Mouse (Mus musculus): ENCODE results near the gene B3gnt8. TPM values are rescaled to one million over a fixed set of nuclear protein-coding genes. Genes with fewer than 3 reads are reported as not detected.

B3gnt8 gene
- total RNA-seq, 4 experiments from 2014 or later: 0.66 to 2.0 (median 1.7) TPM

- peak; percentile 93 for DNase-seq (ENCODE audit: low spot score in 2 of 2)
Measured at GRCm38 (mm10) chr7:25618865-25619721, 7.4 kb upstream of the B3gnt8 start, which contains the start of gene Dmac2. TSS of gene Dmac2 (plus strand) at chr7:25619414.

- no peak for DNase-seq (ENCODE audit: low spot score in 2 of 2)
Measured at GRCm38 (mm10) chr7:25619722-25619991, 6.8 kb upstream of the B3gnt8 start.

DNA sequence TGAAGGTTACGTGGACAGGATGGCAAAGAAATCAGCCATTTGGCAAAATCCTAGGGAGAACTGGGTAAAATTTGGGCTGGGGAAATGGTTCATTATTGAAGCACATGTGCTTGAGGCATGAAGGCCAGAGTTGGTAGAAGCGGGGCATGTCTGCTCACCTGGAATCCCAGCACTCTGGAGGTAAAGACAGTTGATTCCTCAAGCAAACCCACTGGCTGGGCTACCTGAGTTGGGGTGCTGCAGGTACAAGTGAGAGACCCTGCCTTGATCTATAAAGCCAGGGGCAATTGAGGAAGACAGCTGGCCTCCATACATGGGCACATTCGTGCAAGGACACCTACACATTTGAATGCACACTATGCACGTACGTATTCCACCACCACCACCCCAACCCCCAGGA, 6.4 kb upstream of the B3gnt8 start:
- no peak for DNase-seq (ENCODE audit: low spot score in 2 of 2)

DNA sequence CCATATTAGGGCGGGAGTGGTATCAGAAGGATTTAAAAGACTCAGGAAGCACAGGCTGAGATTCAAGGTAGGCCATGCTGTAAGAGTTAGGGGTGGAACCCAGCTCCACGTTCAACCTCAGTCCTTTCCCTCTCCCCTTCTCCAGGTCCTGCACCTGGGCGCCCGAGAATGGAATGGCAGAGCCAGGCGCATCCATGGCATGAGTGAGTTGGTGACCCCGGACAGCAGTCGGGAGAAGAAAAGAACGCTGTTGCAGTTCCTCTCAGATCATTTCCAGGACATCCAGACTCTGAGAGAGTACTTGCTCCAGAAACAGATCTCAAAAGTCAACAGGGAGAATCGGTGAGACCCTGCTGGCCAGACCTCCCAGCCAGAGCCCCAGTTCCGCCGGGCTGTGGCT, 5.7 kb upstream of the B3gnt8 start:
- no peak for DNase-seq (ENCODE audit: low spot score in 2 of 2)

GRCm38 (mm10) chr7:25623857-25624370, 2.5 kb upstream of the B3gnt8 start:
- DNase-seq (ENCODE audit: low spot score in 2 of 2): no peak

GRCm38 (mm10) chr7:25624851-25625250, 1.6 kb upstream of the B3gnt8 start:
- no peak for DNase-seq (ENCODE audit: low spot score in 2 of 2)

GRCm38 (mm10) chr7:25625594-25626250, 732 bp upstream of the B3gnt8 start:
- DNase-seq (ENCODE audit: low spot score in 2 of 2): no peak

DNA sequence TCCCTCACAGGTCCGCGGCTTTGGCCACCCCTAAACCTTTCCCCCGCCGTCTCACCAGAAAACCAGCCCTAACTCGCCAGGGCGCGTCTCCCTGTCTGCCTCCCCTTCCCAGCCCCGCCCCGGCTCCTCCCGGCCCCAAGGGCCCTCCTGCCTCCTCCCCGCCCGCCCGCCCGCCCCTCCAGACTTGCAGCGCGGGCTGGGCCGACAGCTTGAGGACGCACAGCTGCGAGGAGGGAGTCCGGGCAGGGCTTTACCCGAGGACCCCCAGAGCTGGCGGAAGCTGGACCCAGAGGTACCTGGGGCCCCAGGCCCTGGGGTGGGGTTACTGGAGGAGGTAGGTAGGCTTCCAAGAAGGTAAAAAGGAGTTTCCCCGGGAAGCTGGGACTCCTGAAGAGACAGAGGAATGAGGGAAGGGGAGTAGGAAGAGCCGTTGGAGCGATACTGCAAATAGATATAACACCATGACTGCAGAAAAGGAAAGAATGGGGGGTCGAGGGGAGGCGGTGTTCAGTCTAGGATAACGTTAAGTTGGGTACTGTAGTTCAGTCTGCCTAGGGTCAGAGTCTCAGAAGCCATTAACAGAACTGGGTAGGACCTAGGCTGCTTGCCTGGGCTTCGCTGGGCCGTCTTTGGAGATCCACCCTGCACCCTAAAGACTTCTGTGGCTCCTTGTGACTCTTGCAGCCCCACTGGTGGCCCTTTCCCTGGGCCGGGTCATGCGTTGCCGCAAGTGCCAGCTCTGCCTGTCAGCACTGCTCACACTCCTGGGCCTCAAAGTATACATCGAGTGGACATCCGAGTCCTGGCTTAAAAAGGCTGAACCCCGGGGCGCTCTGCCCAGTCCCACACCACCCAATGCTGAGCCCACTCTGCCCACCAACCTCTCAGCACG, 1.2 kb downstream of the B3gnt8 start:
- DNase-seq (ENCODE audit: low spot score in 2 of 2): no peak

DNA sequence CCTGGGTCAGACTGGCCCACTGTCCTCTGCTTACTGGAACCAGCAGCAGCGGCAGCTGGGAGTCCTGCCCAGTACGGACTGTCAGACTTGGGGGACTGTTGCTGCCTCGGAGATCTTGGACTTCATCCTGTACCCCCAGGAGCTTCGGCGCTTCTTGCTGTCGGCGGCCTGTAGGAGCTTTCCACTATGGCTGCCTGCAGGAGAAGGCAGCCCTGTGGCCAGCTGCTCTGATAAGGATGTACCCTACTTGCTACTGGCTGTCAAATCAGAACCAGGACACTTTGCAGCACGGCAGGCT, 1.8 kb downstream of the B3gnt8 start:
- DNase-seq (ENCODE audit: low spot score in 2 of 2): peak in 1 of 2 experiments; percentile 7

- DNase-seq (ENCODE audit: low spot score in 2 of 2): no peak
Measured at GRCm38 (mm10) chr7:25632679-25633078, 6.2 kb downstream of the B3gnt8 start.

- no peak for DNase-seq (ENCODE audit: low spot score in 2 of 2)
Measured at GRCm38 (mm10) chr7:25636373-25636772, 9.9 kb downstream of the B3gnt8 start.

GRCm38 (mm10) chr7:25637099-25637498, 10.6 kb downstream of the B3gnt8 start:
- DNase-seq (ENCODE audit: low spot score in 2 of 2): no peak

DNA sequence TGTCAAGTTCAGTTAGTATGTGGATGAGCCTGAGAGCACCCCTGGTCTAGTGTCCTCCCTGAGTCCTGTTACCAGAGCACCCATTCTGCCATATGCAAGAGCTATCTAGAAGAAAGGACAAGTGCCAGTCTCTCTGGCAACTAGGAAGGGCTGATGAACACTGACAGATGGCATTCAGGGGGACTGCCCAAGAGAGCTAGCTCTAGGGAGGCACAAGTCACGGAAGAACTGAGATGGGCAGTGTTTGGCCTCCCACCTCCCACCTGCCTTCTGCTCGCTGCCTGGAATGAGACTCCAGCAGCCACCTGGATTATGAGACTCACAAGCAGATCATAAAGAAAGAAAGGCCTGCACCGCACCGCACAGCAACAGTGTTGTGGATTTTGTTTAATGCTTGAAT, 13.3 kb downstream of the B3gnt8 start:
- DNase-seq (ENCODE audit: low spot score in 2 of 2): peak in 1 of 2 experiments; percentile 45

DNA sequence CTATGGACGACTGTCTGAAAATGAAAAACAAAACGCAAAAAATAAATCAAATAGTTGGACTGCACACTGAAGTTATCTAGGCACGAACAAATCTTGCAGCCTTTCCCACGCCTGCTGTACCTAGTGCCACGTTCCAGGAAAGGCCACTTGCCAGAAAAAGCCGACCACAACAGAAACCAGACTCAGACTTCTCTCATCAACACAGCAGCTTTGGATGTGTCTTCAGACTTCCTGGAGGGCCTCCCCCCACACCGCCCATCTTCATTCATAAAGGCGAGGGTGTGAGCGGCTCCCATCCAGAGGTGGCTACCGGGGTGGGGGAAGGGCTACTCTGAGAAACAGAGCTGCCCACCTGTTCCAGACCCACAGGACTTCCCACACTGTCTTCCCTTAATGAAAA, 17.7 kb downstream of the B3gnt8 start:
- DNase-seq (ENCODE audit: low spot score in 2 of 2): no peak

- DNase-seq (ENCODE audit: low spot score in 2 of 2): no peak
Measured at GRCm38 (mm10) chr7:25644631-25645030, 18.2 kb downstream of the B3gnt8 start.

- DNase-seq (ENCODE audit: low spot score in 2 of 2): no peak
Measured at GRCm38 (mm10) chr7:25645074-25645473, 18.6 kb downstream of the B3gnt8 start.

DNA sequence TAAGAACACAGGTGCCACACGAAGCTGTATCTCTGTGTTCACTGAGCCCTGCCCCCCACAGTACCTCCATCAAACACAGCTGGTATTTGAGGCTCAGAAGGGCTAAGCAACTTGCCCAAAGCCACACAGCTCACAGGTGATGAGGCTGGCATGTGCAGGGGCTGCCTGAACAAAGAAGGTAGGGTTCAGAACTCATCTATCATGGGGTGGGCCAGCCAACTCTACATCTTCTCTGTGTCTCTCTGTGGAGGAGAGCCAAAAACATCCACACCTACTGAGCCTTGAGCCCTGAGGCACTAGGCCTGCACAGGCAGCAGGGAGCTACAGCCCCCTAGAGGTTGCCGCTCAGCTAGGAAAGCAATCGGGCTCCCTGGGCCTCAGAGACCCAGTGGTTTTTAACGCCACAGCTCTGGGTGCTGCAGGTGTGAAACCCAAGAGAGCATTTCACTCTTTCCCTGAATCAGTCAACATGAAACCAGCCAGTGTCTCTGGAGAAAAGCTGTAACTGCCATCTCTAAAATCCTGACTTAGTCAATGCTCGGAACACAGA, 21.2 kb downstream of the B3gnt8 start:
- DNase-seq (ENCODE audit: low spot score in 2 of 2): no peak

DNA sequence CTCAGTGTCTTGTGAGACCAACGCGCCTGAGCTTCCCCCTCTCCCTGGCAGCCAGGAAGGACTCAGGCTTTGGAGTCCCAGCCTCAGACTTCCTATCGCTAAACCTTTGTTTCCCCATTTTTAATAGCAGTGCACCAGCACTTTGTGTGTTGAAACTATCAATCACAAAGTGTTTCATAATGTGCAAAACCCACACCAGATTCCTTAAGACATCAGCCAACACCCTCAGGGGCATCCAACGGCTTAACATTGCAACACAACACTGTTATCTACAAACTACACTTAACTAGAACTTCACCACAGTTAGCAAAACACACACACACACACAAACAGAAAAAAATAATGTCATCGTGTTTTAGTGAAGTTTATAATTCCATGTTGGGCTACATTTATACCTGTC, 23.4 kb downstream of the B3gnt8 start:
- no peak for DNase-seq (ENCODE audit: low spot score in 2 of 2)

- no peak for DNase-seq (ENCODE audit: low spot score in 2 of 2)
Measured at GRCm38 (mm10) chr7:25651281-25651680, 24.8 kb downstream of the B3gnt8 start.

DNA sequence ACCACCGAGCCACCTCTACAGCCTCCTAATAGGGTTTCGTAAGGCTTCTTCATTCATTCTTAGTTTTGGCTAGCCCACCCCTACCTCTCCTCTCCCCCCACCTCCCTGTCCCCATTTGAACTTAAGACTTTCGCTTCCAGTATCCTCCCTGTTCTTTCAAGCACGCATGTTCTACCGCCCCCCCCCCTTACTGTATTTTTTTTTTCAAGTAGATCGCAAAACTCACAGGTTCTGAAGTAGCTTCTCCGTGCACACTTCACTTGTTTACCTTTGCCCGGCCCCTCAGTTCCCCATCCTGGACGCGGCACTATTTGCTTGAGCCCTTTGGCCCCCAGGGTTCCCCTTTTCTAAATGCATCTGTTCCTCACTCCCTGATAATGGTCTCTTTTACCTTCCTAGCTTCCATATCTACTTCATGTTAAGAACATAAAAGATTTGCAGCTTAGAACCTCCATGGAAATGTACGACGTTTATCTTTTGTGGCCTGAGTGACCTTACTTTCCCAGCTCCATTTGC, 25.8 kb downstream of the B3gnt8 start:
- no peak for DNase-seq (ENCODE audit: low spot score in 2 of 2)
